Mouse (Mus musculus): ENCODE measurements around the gene Vmn1r88. TPM values are rescaled to one million over a fixed set of nuclear protein-coding genes. Genes with fewer than 3 reads are reported as not detected.
"Not testable (repeated sequence)": the region's sequence is repeated elsewhere in the genome, so short reads cannot be mapped to it uniquely, and the experiment has no call there.

Vmn1r88 gene
- polyA plus RNA-seq (2015; fragmentation: Nextera tagmentation; extraction: Ambion mirVana), result not detected in 2 replicates

GRCm38 (mm10) chr7:13159268-13159667 lies at the start of gene Vmn1r88:
Gene Vmn1r88 (plus strand): TSS chr7:13159568.
- H3K27ac ChIP-seq (replicated peaks), result no peak within 1 kb of the TSS
- H3K4me1 ChIP-seq, result no peaks in the 10 kb centered on the region
- no peaks in the 10 kb centered on the region for H3K36me3 ChIP-seq
- no peak within 1 kb of the TSS for H3K4me2 ChIP-seq
- H3K4me3 ChIP-seq (replicated peaks), result no peak within 1 kb of the TSS
- no peak for ATAC-seq (ENCODE audit: low FRiP score)
- H3K9ac ChIP-seq (replicated peaks), result no peak within 1 kb of the TSS
- no peaks in the 10 kb centered on the region for H3K27me3 ChIP-seq (replicated peaks)
- H3K9me3 ChIP-seq (replicated peaks), result no peaks in the 10 kb centered on the region

- H3K9ac ChIP-seq (replicated peaks), result no peak within 1 kb of the TSS
- no peaks in the 10 kb centered on the region for H3K36me3 ChIP-seq
- ATAC-seq (ENCODE audit: low FRiP score), result no peak
- no peaks in the 10 kb centered on the region for H3K27me3 ChIP-seq (replicated peaks)
- no peak within 1 kb of the TSS for H3K27ac ChIP-seq (replicated peaks)
- H3K4me3 ChIP-seq (replicated peaks), result no peak within 1 kb of the TSS
- no peak within 1 kb of the TSS for H3K4me2 ChIP-seq
- H3K4me1 ChIP-seq, result no peaks in the 10 kb centered on the region
- H3K9me3 ChIP-seq (replicated peaks), result no peaks in the 10 kb centered on the region
Observed at GRCm38 (mm10) chr7:13119817-13120216, 39.6 kb upstream of the Vmn1r88 start, which contains the start of gene Vmn1r86. Gene Vmn1r86 (minus strand): TSS chr7:13119917.

- not testable (repeated sequence) for H3K4me1 ChIP-seq; H3K9ac ChIP-seq (replicated peaks); H3K27me3 ChIP-seq (replicated peaks); H3K36me3 ChIP-seq; H3K27ac ChIP-seq (replicated peaks); H3K9me3 ChIP-seq (replicated peaks)
- H3K4me2 ChIP-seq, result peak overlapping the region; percentile 52
- ATAC-seq (ENCODE audit: low FRiP score), result peak; percentile 97
- WGBS, result 2% methylated on average over 20 of the region's 34 CpGs
- peak overlapping the region; percentile 29 for H3K4me3 ChIP-seq (replicated peaks)
Observed at GRCm38 (mm10) chr7:13123554-13124153, 35.7 kb upstream of the Vmn1r88 start.

GRCm38 (mm10) chr7:13131856-13132255 lies 27.5 kb upstream of the Vmn1r88 start:
- H3K4me2 ChIP-seq, result no peak overlapping the region
- H3K4me3 ChIP-seq (replicated peaks), result no peak overlapping the region
- no peak overlapping the region for H3K27ac ChIP-seq (replicated peaks)
- no peaks in the 10 kb centered on the region for H3K9me3 ChIP-seq (replicated peaks)
- ATAC-seq (ENCODE audit: low FRiP score), result no peak
- no peaks in the 10 kb centered on the region for H3K4me1 ChIP-seq
- H3K36me3 ChIP-seq, result no peaks in the 10 kb centered on the region
- no peak overlapping the region for H3K9ac ChIP-seq (replicated peaks)
- no peaks in the 10 kb centered on the region for H3K27me3 ChIP-seq (replicated peaks)
- WGBS, result 89% methylated on average over 2 of the region's 2 CpGs

GRCm38 (mm10) chr7:13137340-13137739 lies 22.0 kb upstream of the Vmn1r88 start:
- no peak overlapping the region for H3K4me3 ChIP-seq (replicated peaks)
- H3K4me2 ChIP-seq, result no peak overlapping the region
- no peak overlapping the region for H3K27ac ChIP-seq (replicated peaks)
- no peak overlapping the region for H3K9ac ChIP-seq (replicated peaks)
- ATAC-seq (ENCODE audit: low FRiP score), result no peak
- H3K4me1 ChIP-seq, result no peaks in the 10 kb centered on the region
- H3K27me3 ChIP-seq (replicated peaks), result no peaks in the 10 kb centered on the region
- H3K36me3 ChIP-seq, result no peaks in the 10 kb centered on the region
- no peaks in the 10 kb centered on the region for H3K9me3 ChIP-seq (replicated peaks)

GRCm38 (mm10) chr7:13140057-13140456 lies 19.3 kb upstream of the Vmn1r88 start, which contains the start of gene Vmn1r87:
Gene Vmn1r87 (minus strand): TSS chr7:13140157.
- Histone ChIP-seq H3K36me3 (no peaks in the 10 kb centered on the region), H3K27ac (replicated peaks) (no peak within 1 kb of the TSS), H3K4me2 (no peak within 1 kb of the TSS), H3K4me3 (replicated peaks) (no peak within 1 kb of the TSS), H3K9me3 (replicated peaks) (no peaks in the 10 kb centered on the region), H3K4me1 (no peaks in the 10 kb centered on the region), H3K27me3 (replicated peaks) (no peaks in the 10 kb centered on the region), H3K9ac (replicated peaks) (no peak within 1 kb of the TSS)
- ATAC-seq (ENCODE audit: low FRiP score), result no peak
- 78% methylated on average over 1 of the region's 1 CpGs for WGBS

- Histone ChIP-seq H3K36me3 (no peaks in the 10 kb centered on the region), H3K4me3 (replicated peaks) (no peak within 1 kb of the TSS), H3K9ac (replicated peaks) (no peak within 1 kb of the TSS), H3K4me1 (no peaks in the 10 kb centered on the region), H3K27ac (replicated peaks) (no peak within 1 kb of the TSS), H3K27me3 (replicated peaks) (no peaks in the 10 kb centered on the region), H3K9me3 (replicated peaks) (no peaks in the 10 kb centered on the region), H3K4me2 (no peak within 1 kb of the TSS)
- no peak for ATAC-seq (ENCODE audit: low FRiP score)
Observed at GRCm38 (mm10) chr7:13212720-13213119, 53.4 kb downstream of the Vmn1r88 start, which contains the start of gene Vmn1r89. Gene Vmn1r89 (plus strand): TSS chr7:13213020.

Other genes starting within 250 kb of the Vmn1r88 start
- gene Rps5, start 237.3 kb upstream of the Vmn1r88 start, polyA plus RNA-seq (2015; fragmentation: Nextera tagmentation; extraction: Ambion mirVana), result 564 and 667 TPM in 2 replicates
- gene Rnf225, start 232.2 kb upstream of the Vmn1r88 start, polyA plus RNA-seq (2015; fragmentation: Nextera tagmentation; extraction: Ambion mirVana), result 0.96 and 1.1 TPM in 2 replicates
- gene Zfp324, start 193.7 kb upstream of the Vmn1r88 start, polyA plus RNA-seq (2015; fragmentation: Nextera tagmentation; extraction: Ambion mirVana), result 13.1 and 13.3 TPM in 2 replicates
- gene Zfp446, start 181.7 kb upstream of the Vmn1r88 start, polyA plus RNA-seq (2015; fragmentation: Nextera tagmentation; extraction: Ambion mirVana), result 9.1 and 10.3 TPM in 2 replicates
- gene Slc27a5, start 161.4 kb upstream of the Vmn1r88 start, polyA plus RNA-seq (2015; fragmentation: Nextera tagmentation; extraction: Ambion mirVana), result 0.49 and 0.68 TPM in 2 replicates
- gene Trim28, start 160.5 kb upstream of the Vmn1r88 start, polyA plus RNA-seq (2015; fragmentation: Nextera tagmentation; extraction: Ambion mirVana), result 202 and 224 TPM in 2 replicates
- gene Zbtb45, start 149.5 kb upstream of the Vmn1r88 start, polyA plus RNA-seq (2015; fragmentation: Nextera tagmentation; extraction: Ambion mirVana), result 37.6 and 38.7 TPM in 2 replicates
- 165 and 170 TPM in 2 replicates for gene Chmp2a, start 124.8 kb upstream of the Vmn1r88 start, polyA plus RNA-seq (2015; fragmentation: Nextera tagmentation; extraction: Ambion mirVana)
- 129 and 149 TPM in 2 replicates for gene Ube2m, start 121.3 kb upstream of the Vmn1r88 start, polyA plus RNA-seq (2015; fragmentation: Nextera tagmentation; extraction: Ambion mirVana)
- 7.7 and 8.8 TPM in 2 replicates for gene Mzf1, start 104.8 kb upstream of the Vmn1r88 start, polyA plus RNA-seq (2015; fragmentation: Nextera tagmentation; extraction: Ambion mirVana)
- 0.12 and 0.20 TPM in 2 replicates for gene Vmn1r85, start 64.4 kb upstream of the Vmn1r88 start, polyA plus RNA-seq (2015; fragmentation: Nextera tagmentation; extraction: Ambion mirVana)
- gene Vmn1r86, start 39.7 kb upstream of the Vmn1r88 start, polyA plus RNA-seq (2015; fragmentation: Nextera tagmentation; extraction: Ambion mirVana), result not detected in 2 replicates
- not detected in 2 replicates for gene Vmn1r87, start 19.4 kb upstream of the Vmn1r88 start, polyA plus RNA-seq (2015; fragmentation: Nextera tagmentation; extraction: Ambion mirVana)
- not detected in 2 replicates for gene Vmn1r89, start 53.5 kb downstream of the Vmn1r88 start, polyA plus RNA-seq (2015; fragmentation: Nextera tagmentation; extraction: Ambion mirVana)
- gene Lig1, start 117.7 kb downstream of the Vmn1r88 start, polyA plus RNA-seq (2015; fragmentation: Nextera tagmentation; extraction: Ambion mirVana), result 29.5 and 48.4 TPM in 2 replicates
- gene Zswim9, start 119.2 kb downstream of the Vmn1r88 start, polyA plus RNA-seq (2015; fragmentation: Nextera tagmentation; extraction: Ambion mirVana), result 9.4 and 9.6 TPM in 2 replicates
- gene Pla2g4c, start 165.1 kb downstream of the Vmn1r88 start, polyA plus RNA-seq (2015; fragmentation: Nextera tagmentation; extraction: Ambion mirVana), result 0.69 and 0.72 TPM in 2 replicates
- 0.18 TPM in 1 of 2 replicates, not detected in the other for gene Cabp5, start 238.6 kb downstream of the Vmn1r88 start, polyA plus RNA-seq (2015; fragmentation: Nextera tagmentation; extraction: Ambion mirVana)

Measured in neural tube, embryonic 15.5 days (tissue).